Mouse (Mus musculus): ENCODE measurements around the gene Klhl10. TPM values are rescaled to one million over a fixed set of nuclear protein-coding genes. Genes with fewer than 3 reads are reported as not detected.

The Klhl10 gene
- total and polyA plus RNA-seq, 3 experiments = 0.50 to 1.0 (median 0.86) TPM

DNA sequence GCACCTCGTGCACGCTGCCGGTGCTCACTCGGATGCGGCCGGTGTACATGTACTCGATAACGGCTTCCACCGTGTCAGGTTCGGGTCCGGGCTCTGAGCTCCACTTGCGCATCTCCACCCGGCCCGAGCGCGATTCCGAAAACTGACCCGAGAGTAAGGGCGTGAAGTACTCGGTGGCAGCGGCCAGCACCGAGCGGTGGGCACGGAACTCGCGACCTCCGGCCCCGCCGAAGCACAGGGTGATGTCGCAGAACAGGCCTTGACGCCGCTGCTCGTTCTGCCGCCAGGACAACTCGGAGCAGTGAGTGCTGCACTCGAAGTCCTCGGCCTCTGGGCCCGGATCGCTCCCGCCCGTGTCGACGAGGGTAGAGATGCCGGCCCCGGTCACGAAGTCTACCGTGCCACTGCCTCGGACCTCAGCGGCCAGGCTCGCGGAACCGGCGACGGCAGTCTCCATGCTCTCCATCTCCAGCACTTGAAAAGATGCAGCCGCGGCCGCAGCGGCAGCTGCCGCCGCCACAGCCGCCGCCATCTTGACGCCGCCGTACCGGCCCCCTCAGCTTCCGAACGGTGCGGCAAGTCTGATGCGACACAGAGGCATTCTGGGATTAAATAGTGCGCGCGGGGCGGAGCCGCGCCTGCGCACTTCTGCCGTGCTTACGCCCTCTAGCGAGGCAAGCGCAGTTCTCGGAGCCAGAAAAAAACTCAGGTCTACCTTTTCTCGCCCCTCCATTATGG, 30.6 kb downstream of the Klhl10 start, which contains the start of gene Klhl11:
TSS of gene Klhl11 (minus strand) at position 545 of the 738 bp plus-strand sequence.
- DNase-seq = peak; percentile 93 to 95
- H3K36me3 ChIP-seq (ENCODE audit: control insufficient read depth, insufficient read depth, low read length) = peaks cover 8% of the 10 kb centered on the region
- TF ChIP-seq CTCF (IDR thresholded peaks at IDR 0.05) (peak; percentile 90), EP300 (IDR thresholded peaks at IDR 0.05; ENCODE audit: insufficient read depth, low read depth, low read length) (peak; percentile 60; the same call in 1 of the 2 replicates), POLR2A (IDR thresholded peaks at IDR 0.05; ENCODE audit: insufficient read depth, low read depth, low read length) (peak; percentile 97)
- H3K4me3 ChIP-seq = peak within 1 kb of the TSS; percentile 93
- peak within 1 kb of the TSS; percentile 76 for H3K27ac ChIP-seq
- peaks cover 9% of the 10 kb centered on the region for H3K79me2 ChIP-seq (replicated peaks; ENCODE audit: control insufficient read depth, insufficient read depth, low read length)
- intact Hi-C loops (cut with DNase I) = loop anchor here (1.0 to 2.0 kb wide), 3 partner anchors 31 to 110 kb away; partner anchors contain the start of genes Klhl10 and Nt5c3b
- WGBS = under 1% methylated on average over 83 of the region's 83 CpGs
- peak within 1 kb of the TSS; percentile 97 for H3K9ac ChIP-seq (ENCODE audit: low read depth, low read length)
- H3K27me3 ChIP-seq (ENCODE audit: control insufficient read depth, insufficient read depth, low read length) = no peaks in the 10 kb centered on the region
- H3K4me1 ChIP-seq (ENCODE audit: control insufficient read depth, insufficient read depth, low read length) = peaks cover 6% of the 10 kb centered on the region

DNA sequence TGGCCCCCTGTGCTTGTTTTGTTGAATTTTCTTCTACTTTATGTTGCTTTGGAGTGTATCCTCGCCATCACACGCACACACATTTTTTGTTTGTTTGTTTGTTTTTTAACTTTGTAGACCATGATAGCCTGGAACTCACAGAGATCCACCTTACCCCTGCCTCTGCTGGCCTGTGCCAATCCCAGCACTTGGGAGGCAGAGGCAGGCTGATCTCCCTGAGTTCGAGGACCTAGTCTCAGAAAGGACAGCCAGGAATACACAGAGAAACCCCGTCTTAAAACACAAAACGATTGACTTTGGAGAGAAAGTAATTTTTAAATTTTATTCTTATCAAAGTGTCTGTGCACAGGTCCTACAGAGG, 31.2 kb downstream of the Klhl10 start:
- Histone ChIP-seq H3K27me3 (ENCODE audit: control insufficient read depth, insufficient read depth, low read length) (no peaks in the 10 kb centered on the region), H3K27ac (peak overlapping the region; percentile 76; the same call in 1 of the 2 replicates), H3K36me3 (ENCODE audit: control insufficient read depth, insufficient read depth, low read length) (peaks cover 9% of the 10 kb centered on the region), H3K4me3 (peak overlapping the region; percentile 93; the same call in 1 of the 2 replicates), H3K79me2 (replicated peaks; ENCODE audit: control insufficient read depth, insufficient read depth, low read length) (peaks cover 9% of the 10 kb centered on the region), H3K9ac (ENCODE audit: low read depth, low read length) (no peak overlapping the region), H3K4me1 (ENCODE audit: control insufficient read depth, insufficient read depth, low read length) (peaks cover 6% of the 10 kb centered on the region)
- intact Hi-C loops (cut with DNase I) = loop anchor here (1.0 to 2.0 kb wide), 3 partner anchors 32 to 110 kb away; partner anchors contain the start of genes Klhl10 and Nt5c3b
- peak; percentile 0; the same call in 1 of the 2 replicates for TF ChIP-seq CTCF (IDR thresholded peaks at IDR 0.05)
- no peak for TF ChIP-seq EP300 (IDR thresholded peaks at IDR 0.05; ENCODE audit: insufficient read depth, low read depth, low read length)
- no peak for DNase-seq
- 34% methylated on average over 5 of the region's 5 CpGs for WGBS

DNA sequence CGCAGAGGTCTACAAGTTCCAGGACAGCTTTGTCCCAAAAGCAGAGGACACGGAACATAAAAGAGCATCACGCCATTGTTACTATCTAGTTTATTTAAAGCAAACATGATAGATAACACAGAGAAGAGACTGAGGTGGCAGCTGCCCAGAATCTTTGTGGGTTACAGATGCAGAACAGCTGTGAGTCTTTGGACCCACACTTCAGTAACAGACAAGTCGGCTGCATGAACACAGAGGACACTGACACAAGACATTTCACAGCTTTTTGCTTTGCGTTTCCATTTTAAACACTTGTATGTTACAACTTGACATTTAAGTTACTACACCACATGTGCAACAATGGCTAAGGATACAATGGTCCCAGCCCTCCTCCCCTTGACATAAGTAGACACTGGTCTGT, 34.6 kb downstream of the Klhl10 start:
- Histone ChIP-seq H3K4me3 (no peak overlapping the region), H3K79me2 (replicated peaks; ENCODE audit: control insufficient read depth, insufficient read depth, low read length) (peaks cover 7% of the 10 kb centered on the region), H3K9ac (ENCODE audit: low read depth, low read length) (no peak overlapping the region), H3K36me3 (ENCODE audit: control insufficient read depth, insufficient read depth, low read length) (peaks cover 4% of the 10 kb centered on the region; the same call in 1 of the 2 replicates), H3K4me1 (ENCODE audit: control insufficient read depth, insufficient read depth, low read length) (peaks cover 3% of the 10 kb centered on the region), H3K27ac (no peak overlapping the region), H3K27me3 (ENCODE audit: control insufficient read depth, insufficient read depth, low read length) (no peaks in the 10 kb centered on the region)
- no peak for TF ChIP-seq POLR2A (IDR thresholded peaks at IDR 0.05; ENCODE audit: insufficient read depth, low read depth, low read length)
- no peak for TF ChIP-seq EP300 (IDR thresholded peaks at IDR 0.05; ENCODE audit: insufficient read depth, low read depth, low read length)
- no peak for TF ChIP-seq CTCF (IDR thresholded peaks at IDR 0.05)
- WGBS = 78% methylated on average over 5 of the region's 5 CpGs
- intact Hi-C loops (cut with DNase I) = no loop called here
- no peak for DNase-seq

DNA sequence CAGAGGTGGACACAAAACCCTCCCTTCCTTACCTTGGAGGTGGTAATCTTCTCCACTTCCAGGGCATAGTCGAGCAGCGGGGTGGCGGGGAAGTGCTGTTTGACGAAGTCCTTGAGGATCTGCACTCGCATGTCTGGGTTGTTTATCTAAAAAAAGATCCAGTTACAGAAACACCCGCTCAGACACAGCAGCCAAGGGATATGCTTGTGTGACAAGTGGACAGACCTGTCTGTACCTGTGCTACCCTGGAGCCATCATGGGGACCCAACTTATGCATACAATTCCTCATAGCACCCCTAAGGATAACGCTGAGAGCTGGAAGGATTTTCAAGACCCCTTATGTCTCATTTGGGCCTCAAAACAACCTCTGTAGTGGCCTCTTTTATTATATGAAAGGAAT, 37.4 kb downstream of the Klhl10 start:
- TF ChIP-seq EP300 (IDR thresholded peaks at IDR 0.05; ENCODE audit: insufficient read depth, low read depth, low read length) (no peak), CTCF (IDR thresholded peaks at IDR 0.05) (no peak), POLR2A (IDR thresholded peaks at IDR 0.05; ENCODE audit: insufficient read depth, low read depth, low read length) (no peak)
- H3K27me3 ChIP-seq (ENCODE audit: control insufficient read depth, insufficient read depth, low read length) = no peaks in the 10 kb centered on the region
- no peak for DNase-seq
- no peaks in the 10 kb centered on the region for H3K79me2 ChIP-seq (replicated peaks; ENCODE audit: control insufficient read depth, insufficient read depth, low read length)
- no peak overlapping the region for H3K27ac ChIP-seq
- no peak overlapping the region for H3K4me3 ChIP-seq
- no peaks in the 10 kb centered on the region for H3K4me1 ChIP-seq (ENCODE audit: control insufficient read depth, insufficient read depth, low read length)
- 0 out of 2 replicates have a peak, but pooled peaks cover 3% of the 10 kb centered on the region for H3K36me3 ChIP-seq (ENCODE audit: control insufficient read depth, insufficient read depth, low read length)
- 78% methylated on average over 7 of the region's 7 CpGs for WGBS
- intact Hi-C loops (cut with DNase I) = no loop called here
- H3K9ac ChIP-seq (ENCODE audit: low read depth, low read length) = no peak overlapping the region

DNA sequence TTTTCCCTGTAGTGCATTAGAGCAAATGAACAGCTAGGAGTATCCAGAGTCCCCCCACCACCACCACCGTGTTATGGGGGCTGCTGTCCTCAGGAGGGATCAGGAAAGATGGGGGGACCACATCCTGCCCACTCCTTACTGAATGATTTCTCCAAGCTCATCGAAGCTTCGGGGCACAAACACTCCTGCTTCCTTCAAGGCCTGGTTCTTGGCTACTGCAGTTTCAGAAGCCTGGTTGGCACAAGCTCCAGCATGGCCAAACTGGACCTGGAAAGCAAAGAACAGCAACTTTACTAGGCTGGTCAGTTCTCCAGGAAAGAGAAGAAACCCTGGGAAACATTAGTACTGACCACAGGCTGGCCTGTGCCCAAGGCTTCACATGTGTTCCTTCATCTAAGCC, 42.7 kb downstream of the Klhl10 start:
- Histone ChIP-seq H3K9ac (ENCODE audit: low read depth, low read length) (no peak overlapping the region), H3K79me2 (replicated peaks; ENCODE audit: control insufficient read depth, insufficient read depth, low read length) (no peaks in the 10 kb centered on the region), H3K4me1 (ENCODE audit: control insufficient read depth, insufficient read depth, low read length) (no peaks in the 10 kb centered on the region), H3K27ac (no peak overlapping the region), H3K27me3 (ENCODE audit: control insufficient read depth, insufficient read depth, low read length) (no peaks in the 10 kb centered on the region), H3K4me3 (no peak overlapping the region), H3K36me3 (ENCODE audit: control insufficient read depth, insufficient read depth, low read length) (no peaks in the 10 kb centered on the region)
- no peak for DNase-seq
- WGBS = 91% methylated on average over 3 of the region's 3 CpGs
- TF ChIP-seq EP300 (IDR thresholded peaks at IDR 0.05; ENCODE audit: insufficient read depth, low read depth, low read length) (no peak), POLR2A (IDR thresholded peaks at IDR 0.05; ENCODE audit: insufficient read depth, low read depth, low read length) (no peak), CTCF (IDR thresholded peaks at IDR 0.05) (no peak)
- intact Hi-C loops (cut with DNase I) = loop anchor here (2.0 kb wide), 1 partner anchor 70 kb away; no protein-coding TSS in a partner anchor

All from heart, adult 2 months (tissue).